Mouse (Mus musculus) thymus, adult 18-20 months (tissue): ENCODE measurements around the gene Med14.

ENCODE experiments used
- DNase-seq, 2 experiments: peaks; one replicate each; pipeline ENCODE4 v3.0.0; 2022; ENCODE audit warnings: mixed read lengths in 2 of 2

Med14 gene

DNA sequence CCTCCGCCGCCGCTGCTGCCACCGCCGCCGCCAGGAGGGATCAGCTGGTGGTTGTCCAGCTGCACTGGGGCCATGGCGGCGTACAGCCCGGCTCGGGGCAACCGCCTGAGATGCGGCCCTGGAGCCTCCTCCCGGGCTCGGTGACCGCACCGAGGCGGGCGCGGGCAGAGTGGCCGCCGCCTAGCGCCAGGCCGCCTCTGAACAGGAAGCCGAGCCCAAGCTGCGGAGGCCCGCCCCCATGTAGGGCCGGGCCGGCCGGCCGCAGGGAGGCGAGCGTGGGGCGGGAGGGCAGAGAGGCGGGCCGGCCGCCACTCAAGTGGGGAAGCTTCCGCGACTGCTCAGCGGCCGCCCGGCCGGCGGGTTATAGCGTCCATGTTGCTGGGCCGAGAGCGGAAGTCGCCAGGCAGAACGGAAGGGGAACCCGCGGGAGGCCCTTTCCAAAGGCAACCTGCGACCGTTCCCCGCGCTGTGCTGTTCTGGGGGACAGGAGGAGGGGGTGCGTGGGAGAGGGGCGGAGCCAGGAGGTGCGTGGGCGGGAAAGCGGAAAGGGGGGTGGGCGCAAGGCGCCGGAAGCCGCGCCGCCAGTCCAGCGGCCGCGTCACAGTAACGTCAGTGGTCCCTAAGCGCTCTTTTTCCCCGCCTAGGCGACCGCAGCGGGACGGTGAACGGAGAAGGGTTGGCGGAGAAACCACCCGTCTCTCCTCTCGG, at the start of gene Med14:
Med14 (minus strand) TSS at position 448 of the 708 bp plus-strand sequence.
- peak; percentile 77 to 83 for DNase-seq

DNA sequence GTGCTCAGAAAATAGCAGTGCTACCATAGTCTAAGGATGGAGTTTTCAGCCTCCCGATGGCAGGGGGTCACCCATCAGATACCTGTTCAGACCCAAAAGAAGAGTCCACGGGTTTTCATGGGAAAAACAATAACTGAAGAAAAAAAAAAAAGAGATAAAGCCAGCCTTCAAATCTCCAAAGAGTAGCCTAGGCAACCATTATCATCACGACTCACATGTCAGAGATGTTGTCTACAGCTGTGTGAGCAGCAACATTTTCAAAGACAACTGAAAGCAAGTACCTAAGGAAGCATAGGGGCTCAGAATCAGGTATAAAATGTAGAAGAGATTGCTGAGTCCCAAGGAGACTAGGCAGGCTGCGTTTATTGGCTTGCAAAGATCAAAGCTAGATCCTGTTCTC, 38.7 kb upstream of the Med14 start:
- no peak for DNase-seq

- peak in 1 of 2 experiments; percentile 1 for DNase-seq
Observed at GRCm38 (mm10) chrX:12794842-12795241, 33.0 kb upstream of the Med14 start.

- DNase-seq, result no peak
Observed at GRCm38 (mm10) chrX:12791674-12792340, 29.9 kb upstream of the Med14 start.

DNA sequence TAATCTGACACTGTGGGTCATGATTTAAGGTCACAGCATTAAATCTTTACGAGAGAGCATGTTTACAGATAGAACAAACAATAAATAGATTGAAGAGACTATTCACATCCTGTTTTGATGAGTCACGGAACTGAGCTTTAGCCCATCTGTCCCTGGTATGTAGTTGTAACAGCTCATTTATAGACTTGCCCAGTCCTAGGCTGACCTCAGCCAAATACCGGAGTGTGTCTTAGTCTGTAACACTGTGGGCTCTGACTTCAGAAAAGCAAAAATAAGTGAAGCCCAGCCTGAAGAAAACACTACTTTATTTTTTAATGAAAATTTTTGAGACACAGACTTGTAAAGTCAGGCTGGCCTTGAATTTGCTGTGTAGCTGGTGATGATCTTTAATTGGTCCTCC, 11.4 kb upstream of the Med14 start:
- DNase-seq, result no peak

DNA sequence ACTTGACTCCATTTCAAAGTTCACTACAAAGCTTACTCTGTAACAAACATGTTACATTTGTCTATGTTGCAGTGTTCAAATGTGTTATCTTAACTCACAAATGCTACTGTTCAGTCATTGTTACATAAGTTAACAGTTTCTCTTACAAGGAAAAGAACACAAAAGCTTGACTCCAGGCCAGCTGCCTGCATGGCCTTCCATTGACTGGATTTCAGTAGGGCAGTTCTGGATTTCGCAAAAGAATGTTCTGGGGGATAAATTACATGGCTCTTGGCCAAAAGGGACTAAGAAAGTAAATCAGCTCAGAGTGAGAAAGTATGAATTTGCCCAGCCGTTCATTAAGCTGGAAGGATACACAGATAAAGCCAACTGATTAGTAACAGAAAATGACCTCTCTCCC, 9.7 kb upstream of the Med14 start:
- DNase-seq, result no peak

- no peak for DNase-seq
Observed at GRCm38 (mm10) chrX:12768571-12768970, 6.7 kb upstream of the Med14 start.

DNA sequence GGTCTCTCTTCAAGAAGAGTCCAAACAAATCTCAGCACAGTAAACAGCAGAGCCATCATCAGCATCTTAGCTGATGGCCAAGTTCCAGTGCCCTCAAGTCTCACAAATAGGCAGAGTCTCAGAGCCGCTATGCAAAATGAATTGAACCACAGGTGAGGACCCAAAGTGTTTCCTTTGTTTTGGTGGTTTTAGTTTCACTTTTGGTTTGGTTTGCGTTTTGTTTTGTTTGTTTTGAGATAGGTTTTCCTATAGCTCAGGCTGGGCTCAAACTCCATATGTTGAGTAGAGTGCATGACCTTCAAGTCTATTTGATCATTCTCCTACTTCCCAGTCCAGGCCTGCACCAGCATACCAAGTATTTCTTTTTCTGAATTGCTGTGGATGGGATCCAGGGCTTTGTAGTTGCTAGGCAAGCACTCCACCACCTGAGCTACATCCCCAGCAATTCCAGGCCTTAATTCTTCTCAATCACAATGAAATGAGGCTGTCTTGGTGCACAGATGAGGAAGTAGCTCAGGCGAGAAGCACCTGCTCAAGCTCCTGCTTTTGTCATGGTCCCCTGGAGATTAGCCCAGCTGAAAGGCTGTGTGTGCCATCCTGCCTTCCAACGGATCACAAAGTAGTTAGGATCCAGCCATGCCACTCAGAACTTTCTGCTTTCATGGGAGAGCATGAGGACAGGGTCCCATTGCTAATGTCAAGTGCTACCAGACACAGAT, 5.1 kb upstream of the Med14 start:
- no peak for DNase-seq

- no peak for DNase-seq
Observed at GRCm38 (mm10) chrX:12763127-12763834, 1.4 kb upstream of the Med14 start.

- DNase-seq, result no peak
Observed at GRCm38 (mm10) chrX:12762334-12763126, 657 bp upstream of the Med14 start.

- no peak for DNase-seq
Observed at GRCm38 (mm10) chrX:12761259-12761625, 631 bp downstream of the Med14 start.

- DNase-seq, result no peak
Observed at GRCm38 (mm10) chrX:12760501-12760900, 1.4 kb downstream of the Med14 start.

GRCm38 (mm10) chrX:12759625-12760024, 2.2 kb downstream of the Med14 start:
- DNase-seq, result no peak

GRCm38 (mm10) chrX:12747886-12748285, 14.0 kb downstream of the Med14 start:
- no peak for DNase-seq

DNA sequence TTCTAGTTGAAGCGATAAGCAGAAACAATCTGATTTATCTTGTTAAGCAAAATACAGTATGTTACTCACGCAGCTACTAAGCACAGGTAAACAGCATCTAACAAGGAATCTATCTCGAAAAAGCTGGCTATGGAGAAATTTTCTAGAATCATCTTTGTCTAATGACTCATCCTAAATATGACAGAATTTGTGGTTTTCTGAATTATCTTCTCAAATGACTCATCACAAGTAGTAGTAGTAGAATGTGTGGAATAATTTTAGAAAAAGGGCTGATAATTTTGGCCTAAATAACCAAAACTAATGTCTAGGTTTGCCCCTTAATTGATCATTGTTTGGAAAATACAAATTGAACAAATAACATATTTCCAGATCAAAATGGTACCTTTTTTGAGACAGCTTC, 15.1 kb downstream of the Med14 start:
- no peak for DNase-seq

GRCm38 (mm10) chrX:12740396-12740795, 21.5 kb downstream of the Med14 start:
- no peak for DNase-seq

DNA sequence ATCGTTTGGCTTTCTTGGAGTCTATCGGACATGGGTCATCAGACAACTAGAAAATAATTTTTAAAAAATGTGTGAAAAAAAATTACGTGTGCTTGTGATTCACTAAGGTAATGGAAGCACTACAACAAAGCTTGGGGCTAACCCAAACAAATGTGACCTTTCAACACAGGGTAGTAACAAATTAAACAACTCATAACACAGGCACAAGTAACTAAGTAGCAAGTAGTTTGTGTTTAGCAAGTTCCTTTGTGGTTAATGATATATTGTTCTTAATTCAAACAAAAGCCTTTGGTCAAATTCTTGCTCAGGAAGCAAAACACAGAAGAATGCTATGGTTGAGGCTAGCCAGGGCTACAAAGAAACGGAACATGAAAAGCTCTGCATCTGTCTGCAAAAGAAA, 45.8 kb downstream of the Med14 start:
- no peak for DNase-seq

- DNase-seq, result no peak
Observed at GRCm38 (mm10) chrX:12713796-12714195, 48.1 kb downstream of the Med14 start.

DNA sequence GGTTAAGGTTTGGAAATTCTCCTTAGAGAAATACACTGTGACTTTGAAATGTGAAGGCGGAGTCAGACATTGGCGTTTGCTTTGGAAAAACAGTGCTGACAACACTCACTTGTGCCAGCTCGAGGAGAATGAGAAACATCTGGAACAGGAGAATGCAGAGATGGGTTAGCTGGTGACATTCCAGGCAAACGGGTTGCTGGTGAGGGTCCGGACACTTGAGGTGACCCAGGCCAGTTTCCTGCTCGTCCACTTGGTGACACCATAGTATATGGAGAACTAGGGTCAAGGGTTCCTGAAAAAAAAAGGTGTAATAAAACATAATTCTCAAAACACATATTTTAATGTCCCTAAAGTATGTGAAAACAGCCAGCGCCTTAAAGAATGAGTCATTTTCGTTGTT, 75.0 kb downstream of the Med14 start:
- DNase-seq, result no peak

GRCm38 (mm10) chrX:12686071-12686470, 75.8 kb downstream of the Med14 start:
- no peak for DNase-seq

DNA sequence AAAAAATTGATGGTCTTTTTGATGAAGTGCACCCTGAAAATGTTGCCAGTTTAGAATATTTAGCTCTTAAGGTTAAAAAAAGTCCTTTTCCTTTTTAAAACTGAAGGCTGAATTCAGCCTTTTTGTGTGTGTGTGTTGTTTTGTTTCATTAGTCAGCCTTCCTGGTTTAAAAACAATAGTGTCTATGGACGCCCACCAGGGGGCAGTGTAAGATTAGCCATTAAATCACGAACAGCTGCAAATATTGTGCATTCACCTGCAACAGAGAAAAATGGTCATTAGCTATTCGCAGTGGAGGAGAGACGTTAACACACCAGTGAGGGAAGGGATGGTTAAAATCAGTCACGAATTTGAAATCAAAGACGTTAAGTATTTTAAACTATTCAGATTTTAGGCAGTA, 84.5 kb downstream of the Med14 start:
- peak in 1 of 2 experiments; percentile 25 for DNase-seq

- peak; percentile 77 to 83 for DNase-seq
Observed at GRCm38 (mm10) chrX:12673054-12673775, 88.7 kb downstream of the Med14 start, which contains the start of gene 1810030O07Rik. Gene 1810030O07Rik (minus strand): TSS chrX:12673668.
